Mouse (Mus musculus) liver, embryonic 14.5 days (tissue): ENCODE data around the gene Prkcq.

Experiments
- CTCF ChIP-seq: IDR thresholded peaks from 2 replicates; pipeline ENCODE4 v1.5.1; 2016; ENCODE audit warnings: antibody characterized with exemption, low read depth, control low read depth
- EP300 ChIP-seq: IDR thresholded peaks from 2 replicates; pipeline ENCODE4 v1.6.1; 2016; ENCODE audit warnings: antibody characterized with exemption, low read depth

- TF ChIP-seq CTCF (no peak), EP300 (no peak)
Measured at GRCm38 (mm10) chr2:11336320-11336719, 164.4 kb downstream of the Prkcq start.
